Mouse (Mus musculus): ENCODE measurements at regions not wholly inside any gene's neighbourhood (a gene's known extent, or its start where the extent isn't known, plus 50 kb on each side); places are given as distances from the start of the nearest gene placed in this dataset.

DNA sequence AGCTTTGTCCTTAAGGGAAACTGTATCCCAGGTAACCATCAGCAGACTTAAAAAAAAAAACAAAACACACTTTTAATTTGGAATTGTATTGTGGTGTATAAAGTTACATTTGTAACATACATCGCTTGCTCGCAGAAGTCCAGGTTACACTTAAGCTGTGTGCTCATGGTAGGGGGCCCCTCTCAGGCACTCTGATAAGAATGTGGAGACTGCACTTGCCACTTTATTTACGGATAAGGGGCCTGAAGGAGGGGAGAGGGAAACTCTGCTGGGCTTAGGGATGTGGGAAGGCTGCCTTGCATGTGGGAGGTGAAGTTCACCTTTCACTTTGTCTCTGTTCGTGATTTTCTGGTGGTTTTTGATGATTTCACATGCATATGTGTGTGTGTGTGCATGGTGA is 58.7 kb downstream of the Ccdc185 start:
- DNase-seq = no peak

DNA sequence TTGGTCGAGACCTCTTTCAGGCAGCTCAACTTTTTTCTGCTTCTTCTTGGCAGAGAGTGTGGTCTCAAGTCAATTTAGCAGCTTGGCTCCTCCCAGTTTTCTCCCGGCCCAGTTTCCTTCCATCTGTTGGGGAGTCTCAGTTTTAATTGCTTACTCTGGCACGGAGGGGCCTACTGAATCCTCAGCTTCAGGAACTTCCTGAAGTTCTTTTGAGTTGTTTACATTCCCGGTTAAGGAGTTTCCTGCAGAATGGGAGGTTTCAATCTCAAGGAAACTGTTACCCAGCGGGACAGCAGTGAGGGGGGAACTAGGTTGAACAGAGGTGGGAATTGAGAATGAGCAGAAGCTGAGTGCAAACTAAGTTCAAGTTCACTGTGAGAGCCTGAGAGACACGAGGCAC is 59.2 kb downstream of the Ccdc185 start:
- DNase-seq = no peak

DNA sequence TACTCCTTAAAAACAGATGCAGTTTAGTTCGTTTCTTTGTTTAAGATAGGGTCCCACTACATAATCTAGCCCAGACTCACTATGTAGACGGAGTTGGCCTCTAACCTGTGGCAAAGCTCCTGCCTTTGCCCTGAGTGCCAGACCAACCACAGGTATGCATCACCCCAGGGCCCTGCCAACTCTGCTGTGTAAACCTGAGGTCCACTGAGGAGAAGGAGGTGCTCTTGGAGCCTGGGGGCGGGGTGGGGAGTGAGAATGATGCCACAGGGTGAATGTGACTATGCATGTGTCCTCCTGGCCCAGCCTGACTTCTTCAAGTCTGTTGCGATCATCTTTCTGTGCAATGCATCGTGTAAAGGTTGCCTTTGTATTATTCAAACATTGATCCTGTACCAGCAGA is 61.8 kb downstream of the Ccdc185 start:
- peak; percentile 56 for DNase-seq

DNA sequence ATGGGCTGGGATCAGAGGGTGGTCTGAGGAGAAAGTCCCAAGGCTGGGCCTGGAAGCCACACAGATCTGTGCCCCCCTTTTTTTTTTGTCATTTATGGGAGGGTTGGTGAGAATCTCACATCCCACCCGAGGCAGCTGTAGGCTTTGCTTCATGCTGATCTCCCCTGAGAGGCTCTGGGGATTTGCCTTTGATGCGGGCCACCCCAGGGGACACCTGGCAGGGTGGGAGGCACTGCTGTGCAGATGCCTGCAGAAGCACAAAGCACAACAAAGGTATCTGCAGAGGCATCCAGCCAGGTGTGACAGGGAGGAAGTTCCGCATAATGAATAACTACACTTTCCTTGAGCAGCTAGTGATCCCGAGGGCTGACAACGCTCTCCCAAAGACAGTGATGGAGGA is 62.7 kb downstream of the Ccdc185 start:
- DNase-seq = no peak

DNA sequence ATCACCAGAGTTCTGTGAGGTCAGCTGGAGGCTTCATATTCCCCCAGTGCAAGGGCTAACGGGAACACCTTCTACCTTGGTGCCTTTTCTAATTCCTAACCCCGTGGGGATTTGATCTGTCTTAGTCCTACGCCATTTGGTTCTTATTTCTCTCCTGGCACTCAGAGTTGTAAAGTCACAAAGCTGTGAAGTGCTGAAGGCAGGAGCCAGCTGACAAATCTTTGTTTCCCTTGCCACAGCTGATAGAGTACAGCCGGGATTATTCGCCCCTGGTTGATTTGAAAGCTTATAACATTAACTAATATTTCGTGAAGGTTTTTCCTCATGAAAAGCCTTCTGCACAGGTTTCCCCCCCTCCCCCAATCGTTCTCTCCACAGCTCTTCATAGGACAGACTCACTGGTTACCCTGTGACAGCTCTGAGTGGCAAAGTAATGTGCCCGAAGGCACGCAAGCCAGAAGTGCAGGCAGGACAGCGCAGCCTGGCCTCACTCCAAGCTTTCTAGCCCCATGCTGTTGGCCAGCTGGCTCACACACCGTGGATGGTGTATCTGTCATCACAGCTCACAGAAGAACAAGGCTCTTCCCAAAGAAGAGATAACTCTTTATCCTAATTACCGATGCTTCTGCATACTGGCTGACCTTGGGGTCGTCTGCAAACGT is 66.3 kb downstream of the Ccdc185 start:
- peak; percentile 62 for DNase-seq
